Mouse (Mus musculus): ENCODE measurements around the gene 2810021J22Rik. TPM values are rescaled to one million over a fixed set of nuclear protein-coding genes. Genes with fewer than 3 reads are reported as not detected.

The 2810021J22Rik gene
- polyA plus RNA-seq, 1 experiment, result 4.5 TPM

DNA sequence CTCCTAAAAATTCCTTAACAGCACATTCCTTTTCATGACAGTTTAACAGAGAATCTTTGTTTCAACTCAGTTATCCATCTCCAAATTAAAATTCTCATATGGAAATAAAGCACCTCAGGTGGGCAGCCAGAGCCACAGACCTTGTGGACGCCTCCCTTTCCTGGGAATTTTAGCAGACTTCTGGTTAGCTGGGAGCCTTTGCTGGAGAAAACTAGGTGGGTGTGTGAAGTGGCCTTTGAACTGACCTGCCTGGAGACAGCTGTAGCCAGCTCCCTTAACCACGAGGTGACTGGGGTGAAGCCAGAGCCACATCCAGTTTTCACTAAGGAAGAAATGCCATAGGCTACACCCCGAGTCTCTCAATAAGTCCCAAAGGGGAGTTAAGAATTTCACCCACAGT, 62.6 kb downstream of the 2810021J22Rik start:
- no peak for TF ChIP-seq POLR2A (IDR thresholded peaks at IDR 0.05; ENCODE audit: borderline replicate concordance, low read depth, low read length)
- TF ChIP-seq CTCF (IDR thresholded peaks at IDR 0.05; ENCODE audit: low read depth, low read length), result no peak
- no peak overlapping the region for H3K4me3 ChIP-seq (ENCODE audit: insufficient read depth, low read length)
- no peak overlapping the region for H3K27ac ChIP-seq (ENCODE audit: insufficient read depth, low read depth, low read length)
- H3K4me1 ChIP-seq (ENCODE audit: control insufficient read depth, insufficient read depth, low read length), result peaks cover 5% of the 10 kb centered on the region

DNA sequence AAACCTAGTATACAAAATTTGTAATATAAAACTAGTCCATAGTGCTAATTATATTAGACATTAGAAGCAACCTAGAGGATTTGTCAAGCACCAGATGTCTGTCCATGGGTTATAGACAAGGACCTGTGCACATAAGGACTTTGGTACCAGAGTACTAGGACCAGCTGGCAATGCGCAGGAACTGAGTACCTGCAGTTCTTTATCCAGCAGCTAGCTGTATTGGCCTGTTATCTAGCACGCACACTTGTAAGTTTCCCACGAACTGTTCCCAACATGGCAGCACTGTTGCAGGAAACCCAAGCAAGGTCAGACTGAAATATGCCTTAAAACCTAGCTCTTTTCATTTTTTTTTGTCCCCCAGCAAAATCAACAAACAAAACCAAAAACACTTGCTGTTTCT, 63.2 kb downstream of the 2810021J22Rik start:
- H3K4me3 ChIP-seq (ENCODE audit: insufficient read depth, low read length), result no peak overlapping the region
- H3K27ac ChIP-seq (ENCODE audit: insufficient read depth, low read depth, low read length), result no peak overlapping the region
- no peak for TF ChIP-seq POLR2A (IDR thresholded peaks at IDR 0.05; ENCODE audit: borderline replicate concordance, low read depth, low read length)
- peaks cover 5% of the 10 kb centered on the region for H3K4me1 ChIP-seq (ENCODE audit: control insufficient read depth, insufficient read depth, low read length)

DNA sequence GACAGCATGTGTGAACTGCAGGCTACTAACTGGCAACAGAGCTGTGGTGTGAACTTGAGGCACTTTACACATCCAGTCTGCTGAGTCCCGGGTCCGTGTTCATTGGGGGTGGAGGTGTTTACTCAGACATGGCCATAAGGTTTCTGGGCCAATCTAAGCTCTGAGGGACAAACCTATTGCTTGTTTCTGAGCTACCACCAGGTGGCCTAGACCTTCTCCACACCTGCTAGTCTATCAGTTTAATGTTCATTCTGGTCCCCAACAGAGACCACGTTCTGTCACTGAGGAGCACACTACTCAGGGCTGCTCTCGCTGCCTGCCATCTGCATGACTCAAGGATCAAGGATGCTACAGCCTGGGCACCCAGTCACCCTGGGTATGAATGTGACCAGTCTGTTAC, 64.6 kb downstream of the 2810021J22Rik start:
- no peak overlapping the region for H3K4me3 ChIP-seq (ENCODE audit: insufficient read depth, low read length)

More for the DNA sequence above, 64.6 kb downstream of the 2810021J22Rik start:
- no peak for TF ChIP-seq CTCF (IDR thresholded peaks at IDR 0.05; ENCODE audit: low read depth, low read length)
- no peak overlapping the region for H3K27ac ChIP-seq (ENCODE audit: insufficient read depth, low read depth, low read length)
- peaks cover 5% of the 10 kb centered on the region for H3K4me1 ChIP-seq (ENCODE audit: control insufficient read depth, insufficient read depth, low read length)

Other genes starting within 250 kb of the 2810021J22Rik start
- gene Olfr323, start 236.7 kb upstream of the 2810021J22Rik start, polyA plus RNA-seq (2012; ENCODE audit: insufficient read depth, insufficient read length, missing spikeins), result not detected in 2 replicates
- not detected in 2 replicates for gene Trim58, start 226.8 kb upstream of the 2810021J22Rik start, polyA plus RNA-seq (2012; ENCODE audit: insufficient read depth, insufficient read length, missing spikeins)
- not detected in 2 replicates for gene Olfr322, start 208.4 kb upstream of the 2810021J22Rik start, polyA plus RNA-seq (2012; ENCODE audit: insufficient read depth, insufficient read length, missing spikeins)
- gene Olfr320, start 186.1 kb upstream of the 2810021J22Rik start, polyA plus RNA-seq (2012; ENCODE audit: insufficient read depth, insufficient read length, missing spikeins), result not detected in 2 replicates
- not detected in 2 replicates for gene Olfr319, start 168.1 kb upstream of the 2810021J22Rik start, polyA plus RNA-seq (2012; ENCODE audit: insufficient read depth, insufficient read length, missing spikeins)
- gene Olfr318, start 143.2 kb upstream of the 2810021J22Rik start, polyA plus RNA-seq (2012; ENCODE audit: insufficient read depth, insufficient read length, missing spikeins), result not detected in 2 replicates
- gene Olfr317, start 128.0 kb upstream of the 2810021J22Rik start, polyA plus RNA-seq (2012; ENCODE audit: insufficient read depth, insufficient read length, missing spikeins), result not detected in 2 replicates
- gene Olfr316, start 114.5 kb upstream of the 2810021J22Rik start, polyA plus RNA-seq (2012; ENCODE audit: insufficient read depth, insufficient read length, missing spikeins), result not detected in 2 replicates
- gene Olfr315, start 94.0 kb upstream of the 2810021J22Rik start, polyA plus RNA-seq (2012; ENCODE audit: insufficient read depth, insufficient read length, missing spikeins), result not detected in 2 replicates
- not detected in 2 replicates for gene Olfr314, start 84.3 kb upstream of the 2810021J22Rik start, polyA plus RNA-seq (2012; ENCODE audit: insufficient read depth, insufficient read length, missing spikeins)
- gene Fam183b, start 65.3 kb upstream of the 2810021J22Rik start, polyA plus RNA-seq (2012; ENCODE audit: insufficient read depth, insufficient read length, missing spikeins), result not detected in 2 replicates
- gene Olfr313, start 52.2 kb upstream of the 2810021J22Rik start, polyA plus RNA-seq (2012; ENCODE audit: insufficient read depth, insufficient read length, missing spikeins), result not detected in 2 replicates
- gene Olfr312, start 38.0 kb upstream of the 2810021J22Rik start, polyA plus RNA-seq (2012; ENCODE audit: insufficient read depth, insufficient read length, missing spikeins), result not detected in 2 replicates
- gene Olfr311, start 28.0 kb upstream of the 2810021J22Rik start, polyA plus RNA-seq (2012; ENCODE audit: insufficient read depth, insufficient read length, missing spikeins), result not detected in 2 replicates
- 3.8 and 5.3 TPM in 2 replicates for gene Gm12258, start 20.1 kb upstream of the 2810021J22Rik start, polyA plus RNA-seq (2012; ENCODE audit: insufficient read depth, insufficient read length, missing spikeins)
- gene Zfp39, start 37.0 kb downstream of the 2810021J22Rik start, polyA plus RNA-seq (2012; ENCODE audit: insufficient read depth, insufficient read length, missing spikeins), result 3.3 and 4.0 TPM in 2 replicates
- not detected in 2 replicates for gene Btnl10, start 50.7 kb downstream of the 2810021J22Rik start, polyA plus RNA-seq (2012; ENCODE audit: insufficient read depth, insufficient read length, missing spikeins)
- 99.5 and 112 TPM in 2 replicates for gene Rnf187, start 71.7 kb downstream of the 2810021J22Rik start, polyA plus RNA-seq (2012; ENCODE audit: insufficient read depth, insufficient read length, missing spikeins)
- gene Hist3h2ba, start 81.7 kb downstream of the 2810021J22Rik start, polyA plus RNA-seq (2012; ENCODE audit: insufficient read depth, insufficient read length, missing spikeins), result 1.4 TPM in 1 of 2 replicates, not detected in the other
- 32.0 and 37.9 TPM in 2 replicates for gene Hist3h2a, start 87.5 kb downstream of the 2810021J22Rik start, polyA plus RNA-seq (2012; ENCODE audit: insufficient read depth, insufficient read length, missing spikeins)
- 0.28 TPM in 1 of 2 replicates, not detected in the other for gene Trim17, start 87.5 kb downstream of the 2810021J22Rik start, polyA plus RNA-seq (2012; ENCODE audit: insufficient read depth, insufficient read length, missing spikeins)
- gene Trim11, start 110.9 kb downstream of the 2810021J22Rik start, polyA plus RNA-seq (2012; ENCODE audit: insufficient read depth, insufficient read length, missing spikeins), result 21.2 and 22.6 TPM in 2 replicates